Mouse (Mus musculus): ENCODE results near the gene Taf13.

GRCm38 (mm10) chr3:108562777-108563271 lies 8.7 kb upstream of the Taf13 start:
- TF ChIP-seq POLR2A (IDR thresholded peaks at IDR 0.05; ENCODE audit: borderline replicate concordance, control insufficient read depth, low read depth, low read length) = no peak
- TF ChIP-seq CTCF (IDR thresholded peaks at IDR 0.05; ENCODE audit: control insufficient read depth, insufficient read depth, low read length) = no peak

Data from bone marrow, adult 2 months (tissue).